Mouse (Mus musculus): Measurements from ENCODE around the gene Zbtb1.
"Not testable (repeated sequence)": the region's sequence is repeated elsewhere in the genome, so short reads cannot be mapped to it uniquely, and the experiment has no call there.

Zbtb1 gene

GRCm38 (mm10) chr12:76404836-76405182 is 34.7 kb downstream of the Zbtb1 start:
- no peak for DNase-seq (ENCODE audit: low read depth, low spot score)

- no peak for DNase-seq (ENCODE audit: low read depth, low spot score)
Observed at GRCm38 (mm10) chr12:76405183-76405970, 35.3 kb downstream of the Zbtb1 start.

DNA sequence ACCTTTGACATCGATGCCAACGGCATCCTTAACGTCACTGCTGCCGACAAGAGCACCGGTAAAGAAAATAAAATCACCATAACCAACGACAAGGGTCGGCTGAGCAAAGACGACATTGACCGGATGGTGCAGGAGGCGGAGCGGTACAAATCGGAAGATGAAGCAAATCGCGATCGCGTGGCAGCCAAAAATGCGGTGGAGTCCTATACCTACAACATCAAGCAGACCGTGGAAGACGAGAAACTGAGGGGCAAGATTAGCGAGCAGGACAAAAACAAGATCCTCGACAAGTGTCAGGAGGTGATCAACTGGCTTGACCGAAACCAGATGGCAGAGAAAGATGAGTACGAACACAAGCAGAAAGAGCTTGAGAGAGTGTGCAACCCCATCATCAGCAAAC is 35.9 kb downstream of the Zbtb1 start:
- no peak for DNase-seq (ENCODE audit: low read depth, low spot score)

DNA sequence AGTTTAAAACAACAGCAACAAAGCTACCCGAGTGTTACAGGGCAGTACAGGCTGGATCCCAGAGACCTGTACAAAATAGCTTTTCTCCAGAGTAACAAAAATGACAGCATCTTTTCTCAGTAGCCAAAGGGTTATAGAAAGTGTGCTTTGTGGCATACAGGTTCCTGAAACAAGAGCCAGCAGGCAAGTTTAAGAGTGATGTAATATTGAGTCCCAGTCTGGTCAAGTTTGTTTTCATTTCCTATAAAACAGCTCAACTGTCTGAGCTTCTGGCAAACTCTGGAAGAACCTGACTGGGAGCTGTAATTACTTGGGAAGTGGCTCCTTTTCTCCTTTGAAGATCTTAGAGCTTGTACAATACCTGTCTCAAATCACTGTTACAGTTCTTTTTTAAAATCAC is 37.1 kb downstream of the Zbtb1 start:
- no peak for DNase-seq (ENCODE audit: low read depth, low spot score)

DNA sequence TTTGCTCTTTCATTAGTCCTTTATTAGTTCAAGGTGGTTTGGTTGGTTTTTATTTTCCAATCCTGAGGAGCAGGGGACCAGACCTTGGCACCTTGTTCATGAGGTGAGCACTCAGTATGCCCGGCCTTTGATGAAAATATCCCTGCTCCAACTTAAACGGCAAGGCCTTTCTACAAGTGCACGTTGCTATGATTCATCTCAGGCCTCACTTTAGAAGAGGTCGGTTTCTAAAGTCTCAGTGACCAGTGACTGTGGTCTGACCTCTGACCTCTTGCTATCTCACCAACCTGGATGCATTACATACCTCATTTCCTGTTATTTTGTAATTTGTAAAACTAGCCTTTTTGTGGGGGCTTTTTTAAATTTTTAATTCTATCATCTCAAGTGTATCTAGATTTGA is 39.1 kb downstream of the Zbtb1 start:
- DNase-seq (ENCODE audit: low read depth, low spot score) = no peak

DNA sequence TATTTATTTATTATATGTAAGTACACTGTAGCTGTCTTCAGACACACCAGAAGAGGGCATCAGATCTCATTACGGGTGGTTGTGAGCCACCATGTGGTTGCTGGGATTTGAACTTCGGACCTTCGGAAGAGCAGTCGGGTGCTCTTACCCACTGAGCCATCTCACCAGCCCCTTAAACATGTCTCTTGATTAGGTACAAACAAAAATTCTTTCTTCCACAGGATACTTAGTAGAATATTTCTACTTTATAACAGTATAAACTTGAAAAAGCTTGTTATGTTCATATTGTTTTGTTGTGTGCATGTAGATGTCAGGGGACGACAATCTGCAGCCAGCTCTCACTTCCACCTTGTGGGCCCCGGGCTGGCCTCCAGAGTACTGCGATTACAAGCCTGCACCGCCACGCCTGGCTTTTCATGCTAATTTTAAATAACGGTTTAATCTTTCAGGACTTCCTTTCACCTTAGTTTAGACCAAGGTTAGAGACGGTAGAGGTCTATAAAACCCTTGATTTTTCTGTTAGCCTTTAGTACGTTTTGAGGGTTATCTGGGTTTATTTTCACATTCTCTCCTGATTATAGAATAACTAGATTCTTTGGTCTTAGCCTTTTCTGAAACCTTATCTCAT is 45.4 kb downstream of the Zbtb1 start:
- no peak for DNase-seq (ENCODE audit: low read depth, low spot score)

- DNase-seq (ENCODE audit: low read depth, low spot score) = no peak
Observed at GRCm38 (mm10) chr12:76417433-76417854, 47.4 kb downstream of the Zbtb1 start, which contains the start of gene Ppp1r36. Gene Ppp1r36 (plus strand): TSS chr12:76417538.

DNA sequence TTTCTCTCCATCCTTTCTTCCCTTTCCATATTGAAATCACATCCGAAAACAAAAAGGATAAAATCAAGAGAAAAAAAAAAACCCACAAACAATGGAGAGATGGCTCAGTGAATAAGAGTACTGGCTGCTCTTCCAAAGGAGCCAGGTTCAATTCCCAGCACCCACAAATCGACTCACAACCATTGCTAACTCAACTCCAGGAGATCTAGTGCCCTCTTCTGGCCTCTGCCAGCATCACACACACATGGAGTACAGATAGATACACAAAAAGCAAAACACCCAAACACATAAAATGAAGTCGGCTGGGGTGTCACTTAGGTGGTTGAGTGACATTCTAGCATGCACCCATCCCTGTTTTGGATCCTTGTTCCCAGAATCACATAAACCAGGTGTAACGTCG is 48.3 kb downstream of the Zbtb1 start:
- no peak for DNase-seq (ENCODE audit: low read depth, low spot score)

GRCm38 (mm10) chr12:76425256-76425655 is 55.2 kb downstream of the Zbtb1 start:
- DNase-seq (ENCODE audit: low read depth, low spot score) = no peak

- no peak for DNase-seq (ENCODE audit: low read depth, low spot score)
Observed at GRCm38 (mm10) chr12:76427546-76427945, 57.5 kb downstream of the Zbtb1 start.

DNA sequence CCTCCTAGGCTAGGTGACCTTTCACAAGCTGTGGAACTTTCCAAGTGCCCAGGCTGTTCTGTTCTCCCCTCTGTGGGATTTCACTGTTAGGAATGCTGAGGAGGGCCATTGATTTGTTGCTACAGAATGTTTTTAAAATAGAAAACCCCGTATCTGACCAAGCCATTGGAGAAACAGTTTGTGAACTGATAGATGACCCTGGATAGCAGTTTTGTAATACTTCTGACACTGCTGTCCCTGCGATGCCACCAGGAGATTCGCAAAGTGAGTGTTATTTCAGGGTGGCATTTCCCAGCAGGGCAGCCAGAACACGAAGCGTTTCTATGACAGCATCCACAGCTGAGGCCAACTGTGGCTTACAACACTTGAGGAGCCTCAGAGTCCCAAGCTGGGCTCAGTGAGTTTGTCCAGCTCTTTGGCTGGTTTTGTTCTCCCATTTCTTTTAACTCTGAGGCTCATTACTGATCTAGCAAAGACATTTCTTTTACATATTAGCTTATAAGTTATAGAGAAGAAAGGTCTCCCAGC is 60.9 kb downstream of the Zbtb1 start:
- DNase-seq (ENCODE audit: low read depth, low spot score) = no peak

- no peak for DNase-seq (ENCODE audit: low read depth, low spot score)
Observed at GRCm38 (mm10) chr12:76431431-76431830, 61.4 kb downstream of the Zbtb1 start.

DNA sequence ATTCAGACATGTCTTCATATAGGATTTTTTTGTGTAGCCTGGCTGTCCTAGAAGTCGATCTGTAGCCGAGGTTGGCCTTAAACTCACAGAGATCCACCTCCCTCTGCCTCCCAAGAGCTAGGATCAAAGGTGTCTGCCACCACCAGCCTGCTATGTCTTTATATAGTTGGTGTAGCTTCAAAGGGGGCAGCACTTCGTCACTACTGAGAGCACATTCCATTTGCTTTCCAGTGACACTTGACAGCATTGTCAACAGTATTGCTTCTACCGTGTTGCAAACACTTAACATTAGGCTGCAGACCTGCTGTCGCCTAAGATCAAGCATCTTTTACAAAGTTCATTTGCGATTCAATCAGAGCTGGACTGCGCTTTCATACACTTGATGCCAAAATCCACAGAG is 64.0 kb downstream of the Zbtb1 start:
- DNase-seq (ENCODE audit: low read depth, low spot score) = no peak

GRCm38 (mm10) chr12:76435084-76435483 is 65.0 kb downstream of the Zbtb1 start:
- DNase-seq (ENCODE audit: low read depth, low spot score) = no peak

DNA sequence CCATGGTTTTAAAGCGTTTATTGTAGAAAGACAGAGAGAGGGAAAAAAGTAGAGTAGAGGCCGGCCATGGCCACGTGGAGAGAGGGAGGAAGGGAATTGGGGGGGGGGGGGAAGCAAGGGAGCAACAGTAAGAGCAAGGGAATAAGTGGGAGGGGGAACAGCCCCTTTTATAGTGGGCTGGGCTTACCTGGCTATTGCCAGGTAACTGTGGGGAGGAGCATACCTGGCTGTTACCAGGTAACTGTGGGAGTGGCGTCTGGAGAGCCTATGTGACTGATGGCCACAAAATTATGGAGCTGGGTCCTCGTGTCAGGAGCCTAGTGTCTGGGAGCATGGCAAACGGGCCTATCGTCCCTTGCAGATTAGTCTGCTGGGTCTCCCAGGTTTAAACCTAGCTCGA is 65.5 kb downstream of the Zbtb1 start:
- no peak for DNase-seq (ENCODE audit: low read depth, low spot score)

GRCm38 (mm10) chr12:76443488-76443887 is 73.4 kb downstream of the Zbtb1 start:
- DNase-seq (ENCODE audit: low read depth, low spot score) = not testable (repeated sequence)

- no peak for DNase-seq (ENCODE audit: low read depth, low spot score)
Observed at GRCm38 (mm10) chr12:76444359-76444772, 74.3 kb downstream of the Zbtb1 start.

DNA sequence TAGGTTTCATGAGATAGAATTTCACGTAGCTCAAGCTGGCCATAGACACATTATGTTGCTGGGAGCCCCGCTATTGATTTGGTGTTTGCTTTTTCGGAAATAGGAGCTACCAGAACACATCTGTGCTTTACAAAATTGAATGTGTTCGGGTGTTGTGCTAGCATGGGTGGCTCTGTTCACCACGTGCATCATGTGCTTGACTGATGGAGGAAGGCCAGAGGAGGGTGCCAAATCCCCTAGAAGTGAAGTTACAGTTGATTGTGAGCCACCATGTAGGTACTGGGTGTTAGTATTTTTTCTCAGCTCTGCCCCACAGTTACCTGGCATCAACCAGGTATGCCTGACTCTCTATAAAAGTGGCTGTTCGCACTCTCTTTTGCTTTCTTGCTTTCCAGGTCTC is 74.8 kb downstream of the Zbtb1 start:
- DNase-seq (ENCODE audit: low read depth, low spot score) = no peak

GRCm38 (mm10) chr12:76446201-76446600 is 76.1 kb downstream of the Zbtb1 start:
- no peak for DNase-seq (ENCODE audit: low read depth, low spot score)

Measured in retina, adult 2 months (tissue).